Mouse (Mus musculus) spleen, adult 2 months (tissue): Measurements from ENCODE around the gene Unc79. TPM values are rescaled to one million over a fixed set of nuclear protein-coding genes. Genes with fewer than 3 reads are reported as not detected.

Experiments used
- DNase-seq, 2 experiments: peaks; one replicate each; pipeline versions ENCODE4 v3.0.0 to v3.0.0-alpha.2; 2012 to 2021; ENCODE audit warnings: low spot score in 2 of 2, low read depth in 1 of 2
- H3K27ac ChIP-seq: fragments of 200-500 bp; 2 replicates; pipeline ENCODE4 v1.5.1; 2012; ENCODE audit warnings: low read length, inconsistent platforms; ENCODE audit not compliant: insufficient read depth
- H3K27me3 ChIP-seq: fragments of 200-500 bp; 2 replicates; pipeline ENCODE4 v1.6.1; 2012; ENCODE audit warnings: mild to moderate bottlenecking, moderate library complexity, low read length, inconsistent platforms; ENCODE audit not compliant: control insufficient read depth, insufficient read depth
- H3K36me3 ChIP-seq: fragments of 200-500 bp; 2 replicates; pipeline ENCODE4 v1.6.1; 2012; ENCODE audit warnings: mild to moderate bottlenecking, low read length, inconsistent platforms; ENCODE audit not compliant: control insufficient read depth, insufficient read depth
- H3K4me1 ChIP-seq: fragments of 200-500 bp; 2 replicates; pipeline ENCODE4 v1.6.1; 2011; ENCODE audit warnings: inconsistent platforms; ENCODE audit not compliant: control insufficient read depth, insufficient read depth, insufficient read length
- H3K4me3 ChIP-seq: fragments of 200-500 bp; 2 replicates; pipeline ENCODE4 v1.5.1; 2011; ENCODE audit warnings: mild to moderate bottlenecking, inconsistent platforms; ENCODE audit not compliant: insufficient read depth, insufficient read length; ENCODE audit errors: extremely low read depth
- CTCF ChIP-seq: fragments of 200-500 bp; IDR thresholded peaks from 2 replicates; pipeline ENCODE4 v1.5.1; 2011; ENCODE audit warnings: mild to moderate bottlenecking, inconsistent platforms; ENCODE audit not compliant: insufficient read depth, insufficient read length, insufficient replicate concordance; ENCODE audit errors: extremely low read depth
- POLR2A ChIP-seq: fragments of 200-500 bp; IDR thresholded peaks from 2 replicates; pipeline ENCODE4 v1.6.1; 2011; ENCODE audit warnings: low read depth, low read length, inconsistent platforms
- WGBS: fragments of 180-500 bp; shearing (Covaris S2); methylation state at CpG from one replicate; pipeline ENCODE4 v1.1.7; 2018; 5-methylcytosine and 5-hydroxymethylcytosine counted together
- polyA plus RNA-seq: library from polyadenylated mRNA; depleted of rRNA; stranded (reverse); fragments of >200 nt; gene quantifications from 2 replicates; pipeline ENCODE4 v1.2.3, GENCODE M21; 2012; rRNA removed

Gene Unc79
- polyA plus RNA-seq, 1 experiment, result 0.12 TPM

GRCm38 (mm10) chr12:103226121-103226520 lies 277.5 kb downstream of the Unc79 start:
- Histone ChIP-seq H3K36me3 (no peaks in the 10 kb centered on the region), H3K4me3 (no peak overlapping the region), H3K27me3 (no peaks in the 10 kb centered on the region; the same call in 1 of the 2 replicates), H3K4me1 (no peaks in the 10 kb centered on the region), H3K27ac (no peak overlapping the region)
- TF ChIP-seq CTCF, result no peak
- no peak for TF ChIP-seq POLR2A
- 88% methylated on average over 4 of the region's 4 CpGs for WGBS
- no peak for DNase-seq

DNA sequence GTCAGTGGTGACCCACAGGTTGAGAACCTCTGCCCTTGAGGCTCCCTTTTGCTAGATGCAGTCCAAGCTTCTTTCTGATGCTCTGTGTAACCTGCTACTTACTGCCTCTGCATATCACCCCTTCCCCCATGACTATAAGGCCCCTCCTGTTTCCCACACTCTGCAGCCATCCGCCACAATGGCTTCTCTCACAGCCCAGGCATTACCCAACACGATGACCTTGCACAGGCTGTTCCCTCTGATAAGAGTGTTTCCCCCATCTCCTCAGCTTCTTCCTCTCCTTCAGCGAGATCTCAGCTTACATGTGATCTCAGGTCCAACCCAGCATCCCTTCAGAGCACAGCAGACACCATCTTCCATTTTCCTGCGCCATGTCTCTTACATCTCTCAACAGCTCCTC lies 280.4 kb downstream of the Unc79 start:
- WGBS, result 49% methylated on average over 4 of the region's 4 CpGs
- Histone ChIP-seq H3K27me3 (no peaks in the 10 kb centered on the region; the same call in 1 of the 2 replicates), H3K36me3 (no peaks in the 10 kb centered on the region), H3K27ac (no peak overlapping the region), H3K4me3 (no peak overlapping the region), H3K4me1 (no peaks in the 10 kb centered on the region)
- TF ChIP-seq POLR2A (no peak), CTCF (no peak)
- no peak for DNase-seq

Other genes starting within 250 kb of the Unc79 start
- 21.1 and 22.2 TPM in 2 replicates for gene Itpk1, start 243.9 kb upstream of the Unc79 start, polyA plus RNA-seq
- gene Moap1, start 205.2 kb upstream of the Unc79 start, polyA plus RNA-seq, result 0.32 and 0.40 TPM in 2 replicates
- gene Tmem251, start 205.1 kb upstream of the Unc79 start, polyA plus RNA-seq, result 1.8 and 2.6 TPM in 2 replicates
- not detected in 2 replicates for gene Gm28051, start 191.1 kb upstream of the Unc79 start, polyA plus RNA-seq
- 11.3 and 13.7 TPM in 2 replicates for gene Gon7, start 191.1 kb upstream of the Unc79 start, polyA plus RNA-seq
- gene Ubr7, start 190.9 kb upstream of the Unc79 start, polyA plus RNA-seq, result 9.3 and 10.3 TPM in 2 replicates
- 0.86 and 0.93 TPM in 2 replicates for gene Gm20604, start 190.2 kb upstream of the Unc79 start, polyA plus RNA-seq
- 7.0 and 8.2 TPM in 2 replicates for gene Btbd7, start 70.4 kb upstream of the Unc79 start, polyA plus RNA-seq
- not detected in 2 replicates for gene Cox8c, start 49.5 kb upstream of the Unc79 start, polyA plus RNA-seq